Mouse (Mus musculus) C2C12 (cell line): ENCODE measurements at regions not wholly inside any gene's neighbourhood (a gene's known extent, or its start where the extent isn't known, plus 50 kb on each side); places are given as distances from the start of the nearest gene placed in this dataset.

ENCODE experiments used
- H3K27me3 ChIP-seq: one replicate; pipeline ENCODE4 v1.6.1; 2011; ENCODE audit not compliant: control insufficient read depth, insufficient read depth, insufficient read length
- H3K36me3 ChIP-seq: one replicate; pipeline ENCODE4 v1.6.1; 2011; ENCODE audit not compliant: control insufficient read depth, insufficient read depth
- H3K4me3 ChIP-seq: one replicate; pipeline ENCODE4 v1.5.1; 2011; ENCODE audit warnings: mild to moderate bottlenecking, control low read depth; ENCODE audit not compliant: poor library complexity, insufficient read depth, severe bottlenecking
- H3K79me2 ChIP-seq: one replicate; pipeline ENCODE4 v1.6.1; 2011; ENCODE audit not compliant: control insufficient read depth, insufficient read depth
- H3K79me3 ChIP-seq: one replicate; pipeline ENCODE4 v1.6.1; 2011; ENCODE audit warnings: low read depth, control low read depth
- H3ac ChIP-seq: one replicate; pipeline ENCODE3; 2011; ENCODE audit warnings: low read depth; ENCODE audit not compliant: control insufficient read depth, insufficient read length
- CEBPB ChIP-seq: IDR thresholded peaks from one replicate; pipeline ENCODE4 v1.6.1; 2011; ENCODE audit warnings: low read depth, mild to moderate bottlenecking, control low read depth, moderate library complexity
- CTCF ChIP-seq: IDR thresholded peaks from one replicate; pipeline ENCODE4 v1.5.1; 2011; ENCODE audit not compliant: control insufficient read depth, insufficient read depth, insufficient read length
- FOSL1 ChIP-seq: IDR thresholded peaks from one replicate; pipeline ENCODE4 v1.8.0; 2011; ENCODE audit warnings: mild to moderate bottlenecking, low read length; ENCODE audit not compliant: poor library complexity, insufficient read depth, severe bottlenecking
- MAX ChIP-seq: IDR thresholded peaks from one replicate; pipeline ENCODE4 v1.6.1; 2011; ENCODE audit warnings: mild to moderate bottlenecking, control low read depth
- MYOD1 ChIP-seq: IDR thresholded peaks from one replicate; pipeline ENCODE4 v1.6.1; 2011; ENCODE audit warnings: low read depth; ENCODE audit not compliant: control insufficient read depth, insufficient read length
- MYOG ChIP-seq: IDR thresholded peaks from one replicate; pipeline ENCODE4 v1.6.1; 2011; ENCODE audit not compliant: control insufficient read depth, insufficient read length; ENCODE audit errors: extremely low read depth
- USF1 ChIP-seq: IDR thresholded peaks from one replicate; pipeline ENCODE4 v1.6.1; 2011; ENCODE audit warnings: low read depth, mild to moderate bottlenecking, control low read depth, moderate library complexity

DNA sequence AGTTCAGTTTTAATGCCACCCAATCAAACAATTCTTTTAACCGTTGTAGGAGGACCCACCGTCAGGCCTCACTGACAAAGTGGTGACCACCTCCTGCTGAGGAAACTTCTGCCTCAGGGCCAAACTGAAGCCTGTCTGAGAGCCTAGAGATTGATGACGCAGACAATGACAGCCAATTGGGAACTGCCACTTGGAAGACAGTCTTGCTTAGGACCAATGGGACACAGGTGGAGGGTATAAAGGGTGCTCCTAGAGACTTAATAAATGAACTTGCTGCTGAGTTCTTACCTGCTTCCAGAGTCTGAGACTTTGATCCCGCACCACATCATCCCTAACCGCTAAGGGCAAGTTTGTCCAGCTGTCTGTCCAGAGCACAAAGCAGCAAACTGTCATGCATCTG, 80.0 kb downstream of the Tbx4 start:
- Histone ChIP-seq H3K79me2 (no peaks in the 10 kb centered on the region), H3K4me3 (no peak overlapping the region), H3K27me3 (peaks cover 4% of the 10 kb centered on the region), H3ac (no peak overlapping the region), H3K79me3 (no peaks in the 10 kb centered on the region), H3K36me3 (no peaks in the 10 kb centered on the region)
- TF ChIP-seq MYOG (no peak), MAX (no peak), CEBPB (no peak), USF1 (no peak), MYOD1 (no peak), CTCF (no peak), FOSL1 (no peak)

DNA sequence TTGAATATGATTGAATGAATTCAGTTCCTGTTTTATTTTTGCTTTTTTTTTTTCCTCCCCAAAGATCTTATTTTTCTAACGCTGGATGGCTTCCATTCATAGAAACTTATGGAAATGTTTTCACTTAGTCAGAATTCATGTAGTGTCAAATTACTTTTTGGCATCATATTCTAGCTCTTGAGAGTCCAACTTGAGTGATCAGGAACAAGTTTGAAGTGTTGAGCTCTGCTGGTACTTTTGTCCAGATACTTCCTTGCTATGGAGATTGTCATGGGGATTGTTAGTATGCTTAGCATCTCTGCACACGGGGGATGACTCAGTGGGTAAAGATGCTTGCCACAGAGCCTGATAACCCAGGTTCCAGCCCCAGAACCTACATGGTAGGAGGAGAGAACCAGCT, 84.1 kb downstream of the Tbx4 start:
- Histone ChIP-seq H3K4me3 (no peak overlapping the region), H3ac (no peak overlapping the region), H3K79me3 (no peaks in the 10 kb centered on the region), H3K27me3 (peaks cover 4% of the 10 kb centered on the region), H3K36me3 (no peaks in the 10 kb centered on the region), H3K79me2 (no peaks in the 10 kb centered on the region)
- TF ChIP-seq FOSL1 = no peak
- TF ChIP-seq MYOD1 = no peak
- TF ChIP-seq CTCF = no peak
- no peak for TF ChIP-seq MAX
- TF ChIP-seq USF1 = no peak
- no peak for TF ChIP-seq MYOG
- no peak for TF ChIP-seq CEBPB

DNA sequence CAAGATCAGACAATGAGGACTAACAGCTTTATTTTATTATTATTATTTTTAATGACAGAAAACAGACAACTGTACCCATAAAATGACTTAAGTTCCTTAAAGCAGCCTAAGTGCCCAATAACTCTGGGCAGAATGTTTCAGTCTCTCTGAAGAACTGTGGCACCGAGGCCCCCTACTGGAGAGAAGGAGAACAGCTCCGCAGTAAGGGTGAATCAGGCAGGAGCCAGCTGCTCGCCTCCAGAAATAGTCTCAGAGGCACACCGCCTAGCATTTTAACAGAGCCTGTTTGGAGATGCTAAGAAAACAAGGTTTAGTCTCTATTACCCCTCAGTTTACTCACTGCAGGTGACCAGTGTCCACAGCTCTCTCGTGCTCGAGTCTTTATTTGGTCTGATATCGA, 86.2 kb downstream of the Tbx4 start:
- Histone ChIP-seq H3K36me3 (no peaks in the 10 kb centered on the region), H3K4me3 (no peak overlapping the region), H3K27me3 (peaks cover 4% of the 10 kb centered on the region), H3ac (no peak overlapping the region), H3K79me2 (no peaks in the 10 kb centered on the region), H3K79me3 (no peaks in the 10 kb centered on the region)
- peak; percentile 66 for TF ChIP-seq CTCF
- no peak for TF ChIP-seq USF1

DNA sequence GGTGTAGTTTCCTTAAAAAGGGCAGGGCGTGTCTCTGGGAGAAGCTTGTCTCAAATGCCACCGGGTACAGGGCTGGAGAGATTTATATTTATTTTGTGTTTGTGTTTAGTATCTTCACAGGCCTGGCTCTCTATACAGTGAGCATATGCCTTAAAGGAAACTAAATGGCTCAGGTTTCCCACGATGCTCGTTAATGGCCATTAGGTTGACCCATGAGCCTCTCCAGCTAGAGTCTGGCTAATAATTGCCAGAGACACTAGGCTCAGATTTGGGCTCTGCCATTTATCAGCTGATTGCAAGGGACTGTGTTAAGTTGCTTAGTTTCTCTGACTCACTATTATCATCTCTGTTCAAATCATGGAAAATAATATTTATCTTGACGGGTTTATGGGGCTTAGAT, 87.5 kb downstream of the Tbx4 start:
- H3K79me3 ChIP-seq = no peaks in the 10 kb centered on the region
- no peaks in the 10 kb centered on the region for H3K36me3 ChIP-seq
- H3ac ChIP-seq = no peak overlapping the region
- no peak overlapping the region for H3K4me3 ChIP-seq
- TF ChIP-seq MYOG (no peak), USF1 (no peak), MYOD1 (no peak), MAX (no peak), CEBPB (no peak), FOSL1 (no peak)
- no peaks in the 10 kb centered on the region for H3K79me2 ChIP-seq
- no peaks in the 10 kb centered on the region for H3K27me3 ChIP-seq

DNA sequence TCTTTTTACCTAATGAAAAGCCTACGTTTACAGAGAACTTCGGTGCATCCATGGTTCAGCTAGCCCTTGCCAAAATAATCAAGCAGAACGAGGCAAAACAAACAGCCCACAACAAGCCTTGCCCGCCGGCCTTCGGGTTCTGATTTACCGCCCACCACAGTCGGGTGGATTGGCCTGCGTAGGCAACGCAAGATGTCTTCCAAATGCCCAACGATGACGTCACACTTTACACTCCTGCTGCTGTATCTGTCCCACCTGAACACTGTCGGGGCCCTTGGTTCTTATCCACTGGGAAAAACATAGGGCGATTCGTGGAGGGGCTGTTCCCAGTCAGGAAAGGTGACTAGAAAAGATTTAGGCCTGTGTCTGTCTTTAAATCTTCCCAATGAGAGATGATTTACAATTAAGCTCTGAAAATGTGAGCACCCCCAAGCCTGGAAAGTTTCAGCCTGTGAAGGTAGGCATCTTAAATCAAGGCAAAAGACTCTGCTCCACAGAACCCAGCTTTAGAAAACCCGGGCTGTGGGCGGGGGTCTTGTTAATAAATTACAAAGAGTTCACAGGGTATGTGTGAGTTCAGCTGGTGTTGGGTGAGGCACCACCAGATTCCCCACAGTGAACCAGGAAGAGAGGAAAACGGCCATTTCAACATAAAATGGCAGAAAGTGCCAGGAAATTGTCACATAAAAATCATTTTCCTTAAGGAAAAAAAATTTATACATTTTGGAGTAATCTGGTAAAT, 90.6 kb downstream of the Tbx4 start:
- Histone ChIP-seq H3K4me3 (no peak overlapping the region), H3K36me3 (no peaks in the 10 kb centered on the region), H3ac (no peak overlapping the region), H3K27me3 (no peaks in the 10 kb centered on the region), H3K79me3 (no peaks in the 10 kb centered on the region), H3K79me2 (no peaks in the 10 kb centered on the region)
- TF ChIP-seq MYOD1 (no peak), FOSL1 (no peak), CTCF (no peak), CEBPB (no peak), MYOG (no peak), MAX (no peak), USF1 (no peak)

DNA sequence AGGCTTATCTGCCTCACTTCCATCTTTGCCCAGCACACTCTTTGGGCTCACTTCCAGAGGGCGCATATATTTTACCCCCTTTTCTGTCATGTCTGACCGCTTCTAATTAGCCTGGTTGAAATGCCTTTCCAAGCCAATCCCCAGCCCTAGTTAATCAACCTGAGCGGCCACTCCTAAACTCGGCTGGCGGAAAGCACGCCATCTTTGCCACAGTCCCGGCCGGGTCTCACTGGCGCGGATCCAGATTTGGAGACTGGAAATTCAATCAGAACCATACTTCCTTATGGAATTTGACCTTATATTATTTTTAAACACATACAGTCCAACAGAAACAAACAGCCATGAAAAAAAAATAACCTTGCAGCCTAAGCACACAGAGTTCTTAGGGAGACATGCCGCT, 94.2 kb downstream of the Tbx4 start:
- H3K36me3 ChIP-seq = no peaks in the 10 kb centered on the region
- H3ac ChIP-seq = no peak overlapping the region
- no peaks in the 10 kb centered on the region for H3K79me3 ChIP-seq
- no peak for TF ChIP-seq MAX
- H3K27me3 ChIP-seq = no peaks in the 10 kb centered on the region
- H3K4me3 ChIP-seq = no peak overlapping the region
- H3K79me2 ChIP-seq = no peaks in the 10 kb centered on the region
